Mouse (Mus musculus) liver, embryonic 14.5 days (tissue): ENCODE results near the gene Rps21. TPM values are rescaled to one million over a fixed set of nuclear protein-coding genes. Genes with fewer than 3 reads are reported as not detected.

ENCODE experiments used
- ATAC-seq: fragments of 200-750 bp; cut with Nextera tagmentation; 2 replicates; pipeline ENCODE4 v1.8.0; 2017; ENCODE audit warnings: moderate number of reproducible peaks, mild to moderate bottlenecking, moderate library complexity; ENCODE audit not compliant: insufficient read depth
- DNase-seq, 3 experiments: peaks; one replicate each; pipeline ENCODE4 v3.0.0-alpha.2; 2012 to 2013; ENCODE audit warnings: low read depth in 3 of 3, low spot score in 3 of 3
- H3K27ac ChIP-seq: fragments of 300-500 bp; sonication (generic); 2 replicates; pipeline ENCODE4 v1.5.1; 2014; ENCODE audit warnings: moderate library complexity, mild to moderate bottlenecking, control low read depth, inconsistent platforms
- H3K27me3 ChIP-seq: fragments of 300-500 bp; sonication (generic); 2 replicates; pipeline ENCODE4 v1.6.1; 2014; ENCODE audit warnings: mild to moderate bottlenecking, low read length, moderate library complexity; ENCODE audit not compliant: control insufficient read depth, insufficient read depth
- H3K36me3 ChIP-seq: fragments of 300-500 bp; sonication (generic); replicated peaks from 2 replicates; pipeline ENCODE4 v1.6.1; 2014; ENCODE audit warnings: low read depth; ENCODE audit not compliant: control insufficient read depth, insufficient read depth
- H3K4me1 ChIP-seq, 2 experiments: fragments of 200-500 bp in 1 of 2; fragments of 300-500 bp in 1 of 2; sonication (generic) in 1 of 2; replicated peaks; 2 replicates each; pipeline ENCODE4 v1.6.1; 2012 to 2014; ENCODE audit warnings: antibody characterized with exemption in 1 of 2, inconsistent platforms in 1 of 2, low read length in 1 of 2; ENCODE audit not compliant: control insufficient read depth in 2 of 2, insufficient read depth in 2 of 2
- H3K4me2 ChIP-seq: fragments of 300-500 bp; sonication (generic); 2 replicates; pipeline ENCODE4 v1.6.1; 2014; ENCODE audit warnings: low read depth, mild to moderate bottlenecking, control low read depth, moderate library complexity
- H3K4me3 ChIP-seq, 2 experiments: fragments of 200-500 bp in 1 of 2; fragments of 300-500 bp in 1 of 2; sonication (generic) in 1 of 2; 2 replicates each; pipeline ENCODE4 v1.5.1; 2012 to 2014; ENCODE audit warnings: low read depth in 2 of 2, low read length in 2 of 2, mild to moderate bottlenecking in 2 of 2, control low read depth in 1 of 2, inconsistent platforms in 1 of 2, moderate library complexity in 1 of 2; ENCODE audit not compliant: insufficient read depth in 1 of 2
- H3K9ac ChIP-seq: fragments of 300-500 bp; sonication (generic); replicated peaks from 2 replicates; pipeline ENCODE4 v1.6.1; 2014; ENCODE audit warnings: mild to moderate bottlenecking, control low read depth, moderate library complexity
- H3K9me3 ChIP-seq: fragments of 300-500 bp; sonication (generic); 2 replicates; pipeline ENCODE4 v1.6.1; 2016; ENCODE audit warnings: low read length, mixed read lengths; ENCODE audit not compliant: control insufficient read depth
- CTCF ChIP-seq: IDR thresholded peaks from 2 replicates; pipeline ENCODE4 v1.5.1; 2016; ENCODE audit warnings: antibody characterized with exemption, low read depth, control low read depth
- EP300 ChIP-seq: IDR thresholded peaks from 2 replicates; pipeline ENCODE4 v1.6.1; 2016; ENCODE audit warnings: antibody characterized with exemption, low read depth
- WGBS: fragments of 180-500 bp; shearing (Covaris S2); extraction: QIAGEN DNeasy Blood & Tissue Kit; methylation state at CpG from one replicate; pipeline ENCODE4 v1.1.7; 2014; ENCODE audit not compliant: insufficient replicate concordance; 5-methylcytosine and 5-hydroxymethylcytosine counted together
- polyA plus RNA-seq, 2 experiments: library from polyadenylated mRNA; depleted of rRNA in 1 of 2; stranded (reverse) in 1 of 2; unstranded in 1 of 2; fragments of >200 nt; fragmentation: Nextera tagmentation in 1 of 2; extraction: Ambion mirVana in 1 of 2; gene quantifications; 2 replicates each; pipeline versions ENCODE4 v1.2.1 to v1.2.3; 2012 to 2014

Rps21 gene
- polyA plus RNA-seq, 2 experiments, result 539 to 1,840 TPM

DNA sequence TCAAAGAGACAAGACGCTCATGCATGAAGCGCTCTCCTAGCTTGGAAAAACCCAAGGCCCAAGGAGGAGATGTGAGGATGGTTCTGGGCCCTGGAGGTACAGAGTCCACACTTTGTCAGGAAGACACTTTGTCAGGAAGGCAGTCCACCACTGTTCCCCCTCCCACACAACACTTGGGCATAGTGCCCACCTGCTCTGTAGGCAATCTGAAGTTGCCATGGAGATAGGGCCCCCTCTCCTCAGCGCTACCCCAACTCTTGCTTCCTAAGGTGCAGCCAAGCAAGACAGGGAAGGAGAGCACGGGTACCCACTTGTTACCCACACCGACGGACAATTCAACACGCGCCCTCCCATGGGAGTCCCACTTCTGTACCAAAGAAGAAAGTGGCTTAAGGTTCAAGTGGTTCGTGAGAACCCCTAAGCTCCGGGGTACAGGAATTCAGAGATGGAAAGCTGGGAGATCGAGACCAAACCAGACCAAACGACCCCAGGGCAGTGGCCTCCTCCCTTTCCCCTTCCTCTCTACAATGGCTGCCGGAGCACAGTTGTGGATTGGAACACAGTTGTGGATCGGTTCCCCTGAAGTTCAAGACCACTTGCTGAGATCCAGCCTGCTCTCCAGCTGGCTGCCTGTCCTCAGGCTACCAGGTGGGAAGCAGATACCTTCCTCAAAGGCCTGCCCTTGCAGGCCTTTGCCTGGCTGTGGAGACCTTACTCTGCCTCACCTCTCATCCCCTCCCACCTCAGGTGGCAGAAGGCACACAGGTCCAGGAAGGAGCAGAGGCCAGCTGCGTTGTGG lies 37.8 kb upstream of the Rps21 start:
- H3K9me3 ChIP-seq, result no peaks in the 10 kb centered on the region
- no peaks in the 10 kb centered on the region for H3K4me1 ChIP-seq
- no peak overlapping the region for H3K4me3 ChIP-seq
- no peak overlapping the region for H3K9ac ChIP-seq
- no peak overlapping the region for H3K4me2 ChIP-seq
- no peak overlapping the region for H3K27ac ChIP-seq
- TF ChIP-seq CTCF (no peak), EP300 (no peak)
- H3K36me3 ChIP-seq, result no peaks in the 10 kb centered on the region
- 71% methylated on average over 15 of the region's 15 CpGs for WGBS
- no peak for ATAC-seq
- no peak for DNase-seq
- peaks cover 8% of the 10 kb centered on the region for H3K27me3 ChIP-seq

DNA sequence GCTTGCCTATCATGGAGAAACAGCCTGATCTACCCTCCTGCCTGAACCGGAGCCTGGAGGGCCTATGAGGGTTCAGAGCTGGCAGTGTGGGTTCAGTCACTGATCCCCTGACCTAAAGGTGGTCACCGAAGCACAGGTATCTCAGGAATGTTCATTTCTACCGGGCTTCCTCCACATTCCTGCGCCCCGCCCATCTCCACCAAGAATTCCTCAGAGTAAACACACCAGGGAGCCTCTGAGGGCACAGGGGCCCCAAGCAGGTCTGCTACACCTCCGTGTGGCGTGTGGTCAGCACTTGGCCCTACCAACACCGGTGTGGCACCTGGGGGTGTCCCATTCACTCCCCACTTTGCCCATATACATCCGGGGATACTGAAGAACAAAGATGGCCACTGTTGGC lies 37.0 kb upstream of the Rps21 start:
- no peak overlapping the region for H3K27ac ChIP-seq
- no peak for TF ChIP-seq EP300
- TF ChIP-seq CTCF, result no peak
- DNase-seq (no peak), ATAC-seq (no peak)
- no peaks in the 10 kb centered on the region for H3K36me3 ChIP-seq
- H3K9ac ChIP-seq, result no peak overlapping the region
- no peak overlapping the region for H3K4me3 ChIP-seq
- no peaks in the 10 kb centered on the region for H3K9me3 ChIP-seq
- WGBS, result 57% methylated on average over 9 of the region's 9 CpGs
- no peak overlapping the region for H3K4me2 ChIP-seq
- no peaks in the 10 kb centered on the region for H3K4me1 ChIP-seq
- peaks cover 16% of the 10 kb centered on the region for H3K27me3 ChIP-seq

DNA sequence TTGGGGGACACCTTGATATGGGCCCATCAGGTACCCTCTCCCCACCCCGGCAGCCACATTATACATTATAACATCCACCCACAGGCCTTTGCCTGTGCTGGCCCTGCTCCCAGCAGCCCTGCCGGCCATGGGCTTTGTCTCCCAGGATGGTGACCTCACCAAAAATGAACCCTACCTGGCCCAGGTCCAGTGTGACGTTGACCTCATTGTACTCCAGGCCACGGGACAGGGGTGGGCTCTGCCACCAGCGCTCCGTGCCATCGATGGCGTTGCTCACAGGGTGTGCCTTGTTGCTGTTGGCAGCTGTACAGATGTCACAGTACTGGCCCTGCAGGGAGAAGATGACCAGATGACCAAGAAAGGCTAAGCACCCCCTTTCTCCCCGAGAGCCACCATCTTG lies 36.1 kb upstream of the Rps21 start:
- no peaks in the 10 kb centered on the region for H3K9me3 ChIP-seq
- H3K27ac ChIP-seq, result no peak overlapping the region
- no peak for DNase-seq
- H3K4me1 ChIP-seq, result no peaks in the 10 kb centered on the region
- ATAC-seq, result no peak
- no peaks in the 10 kb centered on the region for H3K36me3 ChIP-seq
- no peak overlapping the region for H3K4me2 ChIP-seq
- no peak overlapping the region for H3K9ac ChIP-seq
- H3K27me3 ChIP-seq, result peaks cover 25% of the 10 kb centered on the region
- H3K4me3 ChIP-seq, result no peak overlapping the region
- 71% methylated on average over 9 of the region's 9 CpGs for WGBS
- TF ChIP-seq EP300 (no peak), CTCF (no peak)

DNA sequence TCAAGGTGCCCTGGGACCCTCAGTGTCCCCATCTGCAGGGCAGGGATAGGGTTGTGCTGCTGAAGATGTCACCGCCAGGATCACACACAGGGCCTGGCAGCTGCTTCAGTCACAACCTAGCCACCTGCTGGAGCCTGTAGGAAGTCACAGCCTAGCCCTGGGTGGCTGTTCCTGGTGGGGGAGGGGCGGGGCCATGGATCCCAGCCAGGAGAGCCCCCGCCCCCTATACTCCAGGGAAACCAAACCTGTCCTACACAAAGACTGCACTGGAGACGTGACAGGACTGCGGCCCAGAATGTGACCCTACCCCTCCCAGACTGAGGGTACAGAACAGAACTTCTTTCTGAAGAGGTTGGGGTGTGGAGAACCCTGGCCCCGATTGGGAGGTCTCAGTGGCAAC lies 34.9 kb upstream of the Rps21 start:
- no peaks in the 10 kb centered on the region for H3K9me3 ChIP-seq
- H3K36me3 ChIP-seq, result no peaks in the 10 kb centered on the region
- no peaks in the 10 kb centered on the region; a peak in 1 of 4 replicates for H3K4me1 ChIP-seq
- ATAC-seq (no peak), DNase-seq (no peak)
- H3K9ac ChIP-seq, result no peak overlapping the region
- peaks cover 37% of the 10 kb centered on the region for H3K27me3 ChIP-seq
- H3K4me3 ChIP-seq, result no peak overlapping the region
- H3K27ac ChIP-seq, result no peak overlapping the region
- no peak for TF ChIP-seq EP300
- TF ChIP-seq CTCF, result peak; percentile 49
- 30% methylated on average over 6 of the region's 6 CpGs for WGBS
- H3K4me2 ChIP-seq, result no peak overlapping the region

DNA sequence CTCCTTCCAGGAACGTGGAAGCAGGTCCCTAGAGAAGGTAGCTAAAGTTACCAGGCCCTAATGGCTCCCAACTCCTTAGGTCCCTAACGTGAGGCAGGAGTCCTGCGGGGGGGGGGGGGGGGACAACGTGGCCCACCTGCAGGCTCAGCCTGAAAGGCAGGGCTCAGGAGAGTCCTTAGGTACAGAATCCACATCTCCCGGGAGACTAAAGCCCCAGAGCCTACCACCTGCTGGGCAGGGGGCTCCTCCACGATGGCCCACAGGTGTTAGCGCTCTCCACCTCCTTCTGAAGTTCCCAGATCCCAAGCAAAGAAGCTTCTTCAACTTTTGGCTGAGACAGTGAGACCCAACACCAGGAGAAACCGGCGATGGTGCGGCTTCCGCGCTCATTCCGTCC lies 32.5 kb upstream of the Rps21 start:
- TF ChIP-seq CTCF, result no peak
- no peak for TF ChIP-seq EP300
- no peaks in the 10 kb centered on the region for H3K36me3 ChIP-seq
- WGBS, result 10% methylated on average over 11 of the region's 13 CpGs
- peak overlapping the region; percentile 64 for H3K4me2 ChIP-seq
- no peak overlapping the region for H3K27ac ChIP-seq
- peak overlapping the region in 1 of 2 experiments; percentile 52; a peak in 1 of 4 replicates for H3K4me3 ChIP-seq
- no peaks in the 10 kb centered on the region for H3K9me3 ChIP-seq
- H3K4me1 ChIP-seq, result peaks cover 0 to 3% of the 10 kb centered on the region in 2 experiments; a peak in 1 of 4 replicates
- H3K9ac ChIP-seq, result no peak overlapping the region
- ATAC-seq (no peak), DNase-seq (no peak)
- peaks cover 38% of the 10 kb centered on the region for H3K27me3 ChIP-seq
